Mouse (Mus musculus): ENCODE data around the gene Tnni3k.

GRCm38 (mm10) chr3:155055231-155055916, at the start of gene Tnni3k:
- TF ChIP-seq CTCF (IDR thresholded peaks at IDR 0.05; ENCODE audit: extremely low read depth, insufficient read depth, insufficient read length, insufficient replicate concordance), result no peak
- no peak for TF ChIP-seq POLR2A (IDR thresholded peaks at IDR 0.05; ENCODE audit: low read depth, low read length)

Measured in spleen, adult 2 months (tissue).